Mouse (Mus musculus): ENCODE data around the gene Jun. TPM values are rescaled to one million over a fixed set of nuclear protein-coding genes. Genes with fewer than 3 reads are reported as not detected.
A peak's percentile ranks its signal among the peaks of the same experiment; 100 is the strongest.

Jun gene
- polyA plus RNA-seq (2015; fragmentation: Nextera tagmentation; extraction: Ambion mirVana): 73.8 and 75.5 TPM in 2 replicates

DNA sequence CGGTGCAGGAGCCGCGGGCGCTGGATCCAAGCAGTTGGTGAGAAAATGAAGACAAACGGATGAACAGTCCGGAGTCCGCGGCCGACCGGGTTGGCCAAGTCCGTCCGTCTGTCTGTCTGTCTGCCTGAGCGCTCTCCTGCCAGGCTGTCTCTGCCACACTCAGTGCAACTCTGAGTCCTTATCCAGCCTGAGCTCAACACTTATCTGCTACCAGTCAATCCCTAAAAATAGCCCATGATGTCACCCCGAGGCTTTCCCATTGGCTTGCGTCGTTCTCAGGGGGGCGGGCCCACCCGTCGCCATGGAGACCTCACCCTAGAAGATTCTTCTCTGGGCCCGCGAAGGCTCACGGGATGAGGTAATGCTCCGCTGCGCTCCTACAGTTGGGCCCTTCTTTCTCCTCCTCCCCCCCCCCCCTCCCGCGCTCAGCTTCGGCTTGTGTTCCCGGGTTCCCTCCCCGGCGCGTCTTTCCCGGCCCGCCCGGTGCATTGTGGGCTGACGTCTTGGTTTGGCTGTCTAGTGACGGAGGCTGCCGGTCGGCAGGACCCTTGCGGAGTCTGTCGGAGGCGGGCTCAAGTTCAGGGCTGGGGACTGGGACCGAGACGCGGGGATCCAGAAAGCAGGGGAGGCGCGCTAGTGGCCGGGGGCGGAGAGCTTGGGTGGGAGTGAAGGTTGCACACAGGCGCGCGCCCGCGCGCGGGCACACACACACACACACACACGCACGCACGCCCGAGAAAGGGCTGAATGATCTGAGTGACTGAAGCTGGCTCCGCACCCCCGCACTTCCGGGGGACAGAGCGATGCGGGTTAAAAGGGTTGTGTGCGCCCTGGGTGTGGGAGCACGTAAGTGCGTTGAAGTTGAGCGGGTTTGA is at the start of gene Jun:
Jun (minus strand) TSS at position 198 of the 875 bp plus-strand sequence.
- Histone ChIP-seq H3K4me2 (peak within 1 kb of the TSS; percentile 90), H3K4me1 (peaks cover 44% of the 10 kb centered on the region), H3K27ac (replicated peaks) (peak within 1 kb of the TSS; percentile 97), H3K4me3 (replicated peaks) (peak within 1 kb of the TSS; percentile 63), H3K27me3 (replicated peaks) (no peaks in the 10 kb centered on the region), H3K9ac (replicated peaks) (peak within 1 kb of the TSS; percentile 74), H3K36me3 (no peaks in the 10 kb centered on the region), H3K9me3 (replicated peaks) (no peaks in the 10 kb centered on the region)
- peak; percentile 95 for ATAC-seq (ENCODE audit: low FRiP score)
- WGBS: under 1% methylated on average over 68 of the region's 68 CpGs

DNA sequence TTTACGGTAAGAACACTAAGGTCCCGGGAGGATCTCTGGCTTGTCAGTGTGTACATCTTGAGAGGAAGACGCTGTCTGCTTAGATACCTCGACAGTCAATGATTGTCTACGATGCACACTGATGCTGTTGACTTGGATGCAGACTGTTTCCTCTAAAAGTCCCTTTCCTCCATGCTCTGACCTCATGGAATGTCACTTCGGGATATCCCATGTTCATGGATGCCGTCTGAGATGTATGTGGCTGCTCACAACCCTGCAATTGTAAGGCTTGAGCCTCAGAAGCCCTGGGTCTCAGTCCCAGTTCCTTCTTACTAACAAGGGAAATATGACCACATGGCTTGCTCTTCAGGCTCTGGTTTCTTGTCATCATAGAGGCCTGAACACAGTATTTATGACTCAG is 49.7 kb upstream of the Jun start:
- H3K36me3 ChIP-seq: no peaks in the 10 kb centered on the region
- no peak overlapping the region for H3K4me3 ChIP-seq (replicated peaks)
- 96% methylated on average over 7 of the region's 7 CpGs for WGBS
- no peak for ATAC-seq (ENCODE audit: low FRiP score)
- peaks cover 17% of the 10 kb centered on the region for H3K4me1 ChIP-seq
- H3K9ac ChIP-seq (replicated peaks): no peak overlapping the region
- H3K9me3 ChIP-seq (replicated peaks): no peaks in the 10 kb centered on the region
- H3K27ac ChIP-seq (replicated peaks): no peak overlapping the region
- H3K27me3 ChIP-seq (replicated peaks): no peaks in the 10 kb centered on the region
- H3K4me2 ChIP-seq: no peak overlapping the region

DNA sequence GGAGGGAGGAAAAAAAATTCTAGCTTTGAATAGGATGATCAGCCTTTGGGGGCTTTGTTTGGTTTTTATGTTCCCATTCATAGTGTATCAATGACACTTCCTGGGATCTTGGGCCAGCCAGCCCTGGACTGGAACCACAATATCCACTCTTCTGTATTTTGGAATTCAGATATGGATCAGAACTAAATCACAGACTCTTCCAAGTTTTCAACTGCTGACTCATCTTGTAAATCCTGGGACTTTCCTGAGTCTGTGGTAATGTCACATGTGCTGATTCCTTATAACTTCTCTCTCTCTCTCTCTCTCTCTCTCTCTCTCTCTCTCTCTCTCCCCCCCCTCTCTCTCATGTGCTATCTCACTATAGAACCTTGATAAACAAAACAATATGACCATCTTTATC is 48.7 kb upstream of the Jun start:
- H3K36me3 ChIP-seq: no peaks in the 10 kb centered on the region
- no peak for ATAC-seq (ENCODE audit: low FRiP score)

DNA sequence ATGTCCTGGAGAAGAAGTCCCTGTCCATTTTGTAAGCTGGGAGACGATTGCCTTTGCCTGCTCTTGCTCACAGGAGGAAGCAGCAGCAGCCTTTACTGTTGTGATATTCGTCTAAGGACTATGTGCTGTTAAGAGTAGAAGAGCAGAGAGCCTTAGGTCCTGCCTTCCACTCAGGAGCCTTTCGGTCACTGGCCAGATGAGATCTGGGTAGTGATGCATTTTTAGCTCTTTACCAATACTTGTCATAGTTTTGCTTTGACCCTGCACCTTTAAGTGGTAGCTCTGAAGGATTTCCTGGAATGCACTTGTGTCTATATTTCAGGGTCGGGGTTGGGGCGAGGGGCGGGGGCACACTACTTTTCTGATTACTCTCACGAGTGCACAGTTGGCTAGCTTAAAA is 47.4 kb upstream of the Jun start:
- Histone ChIP-seq H3K27me3 (replicated peaks) (no peaks in the 10 kb centered on the region), H3K9ac (replicated peaks) (no peak overlapping the region), H3K4me3 (replicated peaks) (no peak overlapping the region), H3K4me2 (no peak overlapping the region), H3K27ac (replicated peaks) (no peak overlapping the region), H3K36me3 (no peaks in the 10 kb centered on the region), H3K9me3 (replicated peaks) (no peaks in the 10 kb centered on the region), H3K4me1 (0 out of 2 replicates have a peak, but pooled peaks cover 3% of the 10 kb centered on the region)
- WGBS: 83% methylated on average over 7 of the region's 7 CpGs
- no peak for ATAC-seq (ENCODE audit: low FRiP score)

More for the DNA sequence above, 48.7 kb upstream of the Jun start:
- H3K4me1 ChIP-seq: peaks cover 7% of the 10 kb centered on the region; the same call in 1 of the 2 replicates
- H3K4me3 ChIP-seq (replicated peaks): no peak overlapping the region
- no peaks in the 10 kb centered on the region for H3K9me3 ChIP-seq (replicated peaks)
- no peak overlapping the region for H3K9ac ChIP-seq (replicated peaks)
- H3K27me3 ChIP-seq (replicated peaks): no peaks in the 10 kb centered on the region
- H3K4me2 ChIP-seq: no peak overlapping the region
- H3K27ac ChIP-seq (replicated peaks): no peak overlapping the region

DNA sequence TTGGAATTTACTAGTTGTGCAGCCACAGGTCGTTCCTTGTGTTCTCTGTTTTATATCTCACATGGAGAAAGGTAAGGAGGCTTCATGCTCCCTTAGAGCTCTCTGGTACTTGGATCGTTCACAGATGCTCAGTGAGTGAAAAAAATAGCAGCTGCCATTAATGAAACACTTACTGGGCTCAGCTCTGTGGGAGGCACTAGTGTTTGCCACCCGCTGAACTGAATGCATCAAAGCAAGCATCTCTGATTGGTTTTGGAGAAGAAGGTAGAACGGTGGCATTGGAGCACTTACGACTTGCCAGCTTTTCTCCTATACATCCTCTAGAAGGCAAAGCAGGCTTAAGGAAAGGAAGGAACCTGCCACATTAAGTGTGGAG is 46.7 kb upstream of the Jun start:
- Histone ChIP-seq H3K4me1 (0 out of 2 replicates have a peak, but pooled peaks cover 3% of the 10 kb centered on the region), H3K27ac (replicated peaks) (no peak overlapping the region), H3K36me3 (no peaks in the 10 kb centered on the region), H3K4me2 (no peak overlapping the region), H3K4me3 (replicated peaks) (no peak overlapping the region), H3K9ac (replicated peaks) (no peak overlapping the region), H3K27me3 (replicated peaks) (no peaks in the 10 kb centered on the region), H3K9me3 (replicated peaks) (no peaks in the 10 kb centered on the region)
- ATAC-seq (ENCODE audit: low FRiP score): no peak
- WGBS: 55% methylated on average over 5 of the region's 5 CpGs

DNA sequence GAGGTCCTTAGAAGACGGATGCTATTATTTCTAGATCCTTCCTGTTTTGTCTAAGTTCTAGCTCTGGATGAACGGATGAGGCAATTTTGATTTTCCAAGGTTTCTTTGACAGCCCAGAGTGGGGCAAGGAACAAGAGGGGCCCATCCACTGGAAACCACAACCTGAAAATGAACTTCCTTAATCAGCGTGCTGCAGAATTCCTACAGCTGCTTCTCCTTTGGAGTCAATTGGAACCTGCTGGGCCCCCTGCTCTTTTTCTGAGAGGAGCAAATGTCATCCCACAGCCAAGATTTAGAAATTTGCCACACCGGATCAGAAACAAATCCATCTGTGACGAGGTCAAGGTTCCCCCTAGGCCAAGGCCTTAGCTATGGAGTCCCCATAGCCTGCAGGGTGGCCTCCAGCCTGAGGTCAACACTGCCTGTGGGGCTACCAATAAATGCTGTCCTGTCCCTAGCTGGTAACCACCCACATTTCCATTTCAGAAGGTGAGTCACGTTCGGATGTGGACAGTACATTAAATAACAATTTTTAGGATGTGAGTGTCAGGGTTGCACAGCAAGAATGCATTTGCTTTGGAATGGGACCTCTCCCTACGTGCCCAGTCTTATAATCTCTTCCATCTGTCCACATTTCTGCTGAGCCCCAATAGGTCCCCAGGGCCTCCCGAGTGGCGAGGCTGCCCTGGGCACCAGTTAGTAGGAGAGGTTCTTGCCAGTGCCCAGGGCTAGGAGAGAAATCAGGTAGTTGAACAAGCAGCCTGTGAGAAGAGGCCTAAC is 46.1 kb upstream of the Jun start:
- H3K4me1 ChIP-seq: 0 out of 2 replicates have a peak, but pooled peaks cover 3% of the 10 kb centered on the region
- H3K4me3 ChIP-seq (replicated peaks): no peak overlapping the region
- 69% methylated on average over 10 of the region's 10 CpGs for WGBS
- H3K9ac ChIP-seq (replicated peaks): no peak overlapping the region
- no peak overlapping the region for H3K27ac ChIP-seq (replicated peaks)
- no peaks in the 10 kb centered on the region for H3K27me3 ChIP-seq (replicated peaks)
- H3K9me3 ChIP-seq (replicated peaks): no peaks in the 10 kb centered on the region
- H3K36me3 ChIP-seq: no peaks in the 10 kb centered on the region
- no peak overlapping the region for H3K4me2 ChIP-seq
- ATAC-seq (ENCODE audit: low FRiP score): no peak

DNA sequence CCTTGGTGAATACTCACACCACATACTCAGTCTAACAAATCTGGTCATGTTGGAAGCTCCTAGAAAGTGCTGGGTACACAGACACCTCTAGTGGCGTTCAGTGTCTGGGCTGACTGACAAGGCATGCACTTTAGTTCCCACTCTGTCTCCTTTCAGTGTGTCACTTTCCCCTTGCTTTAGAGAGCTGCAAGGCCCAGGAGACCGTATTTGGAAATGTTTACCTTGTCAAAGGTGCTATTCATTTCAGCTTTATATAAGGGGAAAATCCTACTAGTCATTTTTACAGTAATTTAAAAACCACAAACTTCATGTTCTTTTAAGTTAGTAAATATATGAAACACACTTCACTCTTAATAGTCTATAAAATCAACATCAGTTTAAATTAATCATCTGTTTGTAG is 44.7 kb upstream of the Jun start:
- ATAC-seq (ENCODE audit: low FRiP score): no peak
- no peak overlapping the region for H3K27ac ChIP-seq (replicated peaks)
- 0 out of 2 replicates have a peak, but pooled peaks cover 3% of the 10 kb centered on the region for H3K4me1 ChIP-seq
- no peaks in the 10 kb centered on the region for H3K27me3 ChIP-seq (replicated peaks)
- no peak overlapping the region for H3K4me2 ChIP-seq
- no peak overlapping the region for H3K4me3 ChIP-seq (replicated peaks)
- H3K36me3 ChIP-seq: no peaks in the 10 kb centered on the region
- H3K9ac ChIP-seq (replicated peaks): no peak overlapping the region
- WGBS: 86% methylated on average over 2 of the region's 2 CpGs
- no peaks in the 10 kb centered on the region for H3K9me3 ChIP-seq (replicated peaks)

DNA sequence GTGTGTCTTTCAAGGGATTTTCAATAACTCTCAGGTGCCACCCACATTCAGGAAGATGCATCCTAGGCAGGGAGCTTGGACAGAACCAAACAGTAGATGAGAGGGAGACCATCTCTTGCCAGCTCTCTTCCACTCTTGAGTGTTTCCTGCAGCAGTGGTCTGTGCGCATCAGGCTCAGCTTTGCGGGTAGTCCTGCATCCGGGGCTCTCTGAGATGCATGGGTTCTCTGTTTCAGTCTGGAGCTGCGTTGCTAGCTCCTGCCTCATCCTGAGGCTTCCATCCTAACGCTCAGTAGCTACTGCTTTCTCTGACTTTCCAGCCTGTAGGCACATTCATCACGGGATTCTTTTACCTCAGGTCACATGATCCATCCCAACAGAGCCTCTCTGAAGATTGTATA is 43.9 kb upstream of the Jun start:
- Histone ChIP-seq H3K36me3 (no peaks in the 10 kb centered on the region), H3K9me3 (replicated peaks) (no peaks in the 10 kb centered on the region), H3K4me2 (no peak overlapping the region), H3K4me3 (replicated peaks) (no peak overlapping the region), H3K27ac (replicated peaks) (no peak overlapping the region), H3K4me1 (0 out of 2 replicates have a peak, but pooled peaks cover 3% of the 10 kb centered on the region), H3K9ac (replicated peaks) (no peak overlapping the region), H3K27me3 (replicated peaks) (no peaks in the 10 kb centered on the region)
- ATAC-seq (ENCODE audit: low FRiP score): no peak
- 88% methylated on average over 6 of the region's 6 CpGs for WGBS

DNA sequence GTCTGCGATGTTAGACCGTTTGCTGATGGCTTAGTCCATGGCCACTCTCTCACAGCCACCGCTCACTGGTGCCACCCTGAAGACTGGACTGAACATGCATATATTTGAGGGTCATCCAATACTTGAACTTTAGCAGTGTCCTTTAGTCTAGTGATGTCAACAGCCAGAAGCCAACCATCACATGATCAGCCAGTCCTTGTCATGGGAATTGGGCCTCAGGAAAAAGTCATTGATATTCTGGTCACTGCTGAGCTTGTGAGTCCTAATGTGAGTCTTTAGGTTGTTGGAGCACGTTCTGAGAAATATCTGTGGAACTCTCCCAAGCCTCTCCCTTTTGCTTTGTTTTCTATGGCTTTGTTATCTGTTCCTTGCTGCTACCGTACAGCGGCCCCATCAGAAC is 43.3 kb upstream of the Jun start:
- 88% methylated on average over 6 of the region's 6 CpGs for WGBS
- Histone ChIP-seq H3K9me3 (replicated peaks) (no peaks in the 10 kb centered on the region), H3K27ac (replicated peaks) (no peak overlapping the region), H3K4me1 (0 out of 2 replicates have a peak, but pooled peaks cover 3% of the 10 kb centered on the region), H3K4me2 (no peak overlapping the region), H3K4me3 (replicated peaks) (no peak overlapping the region), H3K27me3 (replicated peaks) (no peaks in the 10 kb centered on the region), H3K36me3 (no peaks in the 10 kb centered on the region), H3K9ac (replicated peaks) (no peak overlapping the region)
- no peak for ATAC-seq (ENCODE audit: low FRiP score)

DNA sequence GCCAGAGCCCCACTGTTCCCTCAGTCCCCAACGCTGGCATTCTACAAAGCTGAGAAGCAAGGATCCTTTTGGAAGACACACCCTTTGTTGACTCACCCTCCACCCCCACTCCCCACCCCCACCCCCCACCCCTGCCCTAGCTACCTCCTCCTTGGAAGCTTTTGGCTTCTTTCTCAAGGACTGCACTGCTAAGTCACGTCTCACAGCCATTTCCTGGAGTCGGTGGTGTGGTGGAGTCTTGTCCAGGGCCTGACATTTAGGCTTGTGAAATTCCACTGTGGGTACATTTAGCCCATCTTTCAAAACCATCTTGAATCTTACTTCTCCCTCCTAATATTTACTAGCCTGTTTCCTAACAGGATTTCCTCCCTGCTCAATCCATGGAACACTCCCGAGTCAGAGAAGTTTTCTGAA is 42.7 kb upstream of the Jun start:
- Histone ChIP-seq H3K4me2 (no peak overlapping the region), H3K36me3 (no peaks in the 10 kb centered on the region), H3K9ac (replicated peaks) (no peak overlapping the region), H3K4me3 (replicated peaks) (no peak overlapping the region), H3K4me1 (0 out of 2 replicates have a peak, but pooled peaks cover 3% of the 10 kb centered on the region), H3K27ac (replicated peaks) (no peak overlapping the region), H3K9me3 (replicated peaks) (no peaks in the 10 kb centered on the region), H3K27me3 (replicated peaks) (no peaks in the 10 kb centered on the region)
- 66% methylated on average over 4 of the region's 4 CpGs for WGBS
- no peak for ATAC-seq (ENCODE audit: low FRiP score)

DNA sequence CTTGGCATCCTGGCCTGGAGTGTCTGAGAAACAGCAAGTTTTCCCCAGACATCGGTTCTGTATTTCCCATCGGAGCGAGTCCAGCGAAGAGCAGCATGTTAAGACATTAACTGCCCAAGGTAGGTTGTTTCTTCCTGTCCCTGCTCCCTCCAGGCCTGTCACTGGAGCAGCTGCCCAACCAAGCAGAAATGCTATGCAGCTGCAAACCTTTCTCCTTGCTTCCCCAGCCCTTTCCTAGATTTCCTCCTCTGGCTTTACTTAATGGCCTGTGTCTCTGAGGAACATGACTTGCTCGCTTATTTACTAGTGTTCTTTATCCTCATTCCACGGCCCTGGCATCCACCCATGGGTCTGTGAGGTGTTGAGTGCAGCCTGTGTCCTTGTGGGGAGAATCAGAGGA is 41.6 kb upstream of the Jun start:
- 0 out of 2 replicates have a peak, but pooled peaks cover 3% of the 10 kb centered on the region for H3K9me3 ChIP-seq (replicated peaks)
- no peak overlapping the region for H3K4me2 ChIP-seq
- no peak for ATAC-seq (ENCODE audit: low FRiP score)
- H3K27ac ChIP-seq (replicated peaks): no peak overlapping the region
- H3K4me3 ChIP-seq (replicated peaks): no peak overlapping the region
- 72% methylated on average over 6 of the region's 6 CpGs for WGBS
- no peaks in the 10 kb centered on the region for H3K36me3 ChIP-seq
- H3K9ac ChIP-seq (replicated peaks): no peak overlapping the region
- 0 out of 2 replicates have a peak, but pooled peaks cover 3% of the 10 kb centered on the region for H3K4me1 ChIP-seq
- no peaks in the 10 kb centered on the region for H3K27me3 ChIP-seq (replicated peaks)
